In genomic region chr5:64326427-64327181, GRCm38 (mm10) we compare ENCODE assay signal across 8 mouse cellular contexts.
A peak's percentile ranks its signal among the peaks of the same experiment; 100 is the strongest.
DNase-seq lines count a peak whose midpoint lies in the region; ATAC-seq and TF ChIP-seq lines count a peak whose summit lies in the region.

No protein-coding gene starts in this region.

- WGBS in forebrain, postnatal 0 days: 71% methylated on average over 7 of the region's 7 CpGs
- 61% methylated on average over 7 of the region's 7 CpGs for WGBS in hindbrain, embryonic 12.5 days
- WGBS in limb, embryonic 14.5 days: 67% methylated on average over 7 of the region's 7 CpGs
- 73% methylated on average over 7 of the region's 7 CpGs for WGBS in midbrain, embryonic 15.5 days

- no peak overlapping the region for H3K4me3 ChIP-seq in forebrain, postnatal 0 days (ENCODE audit: low read depth, low read length)
- no peak overlapping the region for H3K4me3 ChIP-seq in hindbrain, embryonic 12.5 days
- H3K4me3 ChIP-seq in limb, embryonic 14.5 days (replicated peaks; ENCODE audit: low read length): no peak overlapping the region
- H3K4me3 ChIP-seq in midbrain, embryonic 15.5 days: no peak overlapping the region

- no peaks in the 10 kb centered on the region for H3K27me3 ChIP-seq in forebrain, postnatal 0 days (ENCODE audit: insufficient read depth, low read length)
- no peaks in the 10 kb centered on the region for H3K27me3 ChIP-seq in hindbrain, embryonic 12.5 days
- H3K27me3 ChIP-seq in limb, embryonic 14.5 days (ENCODE audit: control insufficient read depth, insufficient read depth, low read length): no peaks in the 10 kb centered on the region
- H3K27me3 ChIP-seq in midbrain, embryonic 15.5 days (replicated peaks): no peaks in the 10 kb centered on the region

- DNase-seq in left cerebral cortex, postnatal 4 days: peak; percentile 43
- DNase-seq in left cerebral cortex, postnatal 25 days (ENCODE audit: low spot score in 2 of 2): no peak
- DNase-seq in forebrain, postnatal 0 days: no peak
- no peak for DNase-seq in limb, embryonic 14.5 days (ENCODE audit: low spot score)
- no peak for DNase-seq in spleen, postnatal 10 days (ENCODE audit: low spot score in 2 of 2)
- no peak for DNase-seq in left cerebral cortex, adult 18-20 months (ENCODE audit: low spot score in 2 of 2)

- peak overlapping the region; percentile 62 for H3K27ac ChIP-seq in forebrain, postnatal 0 days (ENCODE audit: low read depth, low read length)
- H3K27ac ChIP-seq in hindbrain, embryonic 12.5 days: peak overlapping the region; percentile 62
- H3K27ac ChIP-seq in limb, embryonic 14.5 days (replicated peaks; ENCODE audit: low read depth, low read length): peak overlapping the region; percentile 15; the same call in 1 of the 2 replicates
- H3K27ac ChIP-seq in midbrain, embryonic 15.5 days: peak overlapping the region; percentile 42

- H3K9me3 ChIP-seq in forebrain, postnatal 0 days (ENCODE audit: low read length): no peaks in the 10 kb centered on the region
- H3K9me3 ChIP-seq in hindbrain, embryonic 12.5 days (replicated peaks): no peaks in the 10 kb centered on the region
- no peaks in the 10 kb centered on the region for H3K9me3 ChIP-seq in limb, embryonic 14.5 days (ENCODE audit: control insufficient read depth, low read length)
- H3K9me3 ChIP-seq in midbrain, embryonic 15.5 days: no peaks in the 10 kb centered on the region

- ATAC-seq in forebrain, postnatal 0 days: peak; percentile 17; the same call in 1 of the 2 replicates
- ATAC-seq in hindbrain, embryonic 12.5 days (ENCODE audit: low FRiP score): no peak
- no peak for ATAC-seq in limb, embryonic 14.5 days (ENCODE audit: low FRiP score, low read depth)
- ATAC-seq in midbrain, embryonic 15.5 days (replicated peaks): peak; percentile 25; the same call in 1 of the 2 replicates

- H3K4me1 ChIP-seq in forebrain, postnatal 0 days (ENCODE audit: insufficient read depth): peaks cover 8% of the 10 kb centered on the region; the same call in 1 of the 2 replicates
- peaks cover 26% of the 10 kb centered on the region for H3K4me1 ChIP-seq in hindbrain, embryonic 12.5 days
- peaks cover 15% of the 10 kb centered on the region for H3K4me1 ChIP-seq in limb, embryonic 14.5 days (ENCODE audit: control insufficient read depth, insufficient read depth, low read length)
- peaks cover 13% of the 10 kb centered on the region for H3K4me1 ChIP-seq in midbrain, embryonic 15.5 days

- no peaks in the 10 kb centered on the region for H3K36me3 ChIP-seq in forebrain, postnatal 0 days (ENCODE audit: insufficient read depth)
- H3K36me3 ChIP-seq in hindbrain, embryonic 12.5 days: 0 out of 2 replicates have a peak, but pooled peaks cover 10% of the 10 kb centered on the region
- H3K36me3 ChIP-seq in limb, embryonic 14.5 days (ENCODE audit: control insufficient read depth, insufficient read depth, low read length): peaks cover 22% of the 10 kb centered on the region; the same call in 1 of the 2 replicates
- H3K36me3 ChIP-seq in midbrain, embryonic 15.5 days (replicated peaks): no peaks in the 10 kb centered on the region

- no peak overlapping the region for H3K4me2 ChIP-seq in forebrain, postnatal 0 days (ENCODE audit: low read depth)
- no peak overlapping the region for H3K4me2 ChIP-seq in hindbrain, embryonic 12.5 days (replicated peaks)
- H3K4me2 ChIP-seq in limb, embryonic 14.5 days (replicated peaks; ENCODE audit: low read depth, low read length, severe bottlenecking): no peak overlapping the region
- no peak overlapping the region for H3K4me2 ChIP-seq in midbrain, embryonic 15.5 days

- TF ChIP-seq POLR2A in limb, embryonic 14.5 days (IDR thresholded peaks at IDR 0.05; ENCODE audit: borderline replicate concordance, extremely low read depth, insufficient read depth, insufficient read length): no peak

- intact Hi-C loops in left cerebral cortex, postnatal 4 days (cut with DNase I): no loop called here
- intact Hi-C loops in left cerebral cortex, postnatal 25 days (cut with DNase I): no loop called here

- TF ChIP-seq CTCF in forebrain, postnatal 0 days (IDR thresholded peaks at IDR 0.05; ENCODE audit: low read depth): no peak

- no peak overlapping the region for H3K9ac ChIP-seq in forebrain, postnatal 0 days
- no peak overlapping the region for H3K9ac ChIP-seq in hindbrain, embryonic 12.5 days
- H3K9ac ChIP-seq in limb, embryonic 14.5 days (ENCODE audit: low read depth, low read length, severe bottlenecking): no peak overlapping the region
- no peak overlapping the region for H3K9ac ChIP-seq in midbrain, embryonic 15.5 days

Comparison
In these comparisons a context has a peak if more than half of its experiments do, and no peak if none do; other contexts are left out.
1. ATAC-seq: peak in forebrain, postnatal 0 days (single experiment) and midbrain, embryonic 15.5 days (single experiment); none in hindbrain, embryonic 12.5 days (single experiment) and limb, embryonic 14.5 days (single experiment).
2. Peak in every context shown above with its lines, with median percentiles within 50 percentile points of each other: H3K27ac ChIP-seq.